Mouse (Mus musculus) megakaryocyte, embryonic 14.5 days (primary cell): ENCODE results near the gene Rhox12.

ENCODE experiments used
- FLI1 ChIP-seq: IDR thresholded peaks from 2 replicates; pipeline ENCODE4 v1.6.1; 2012; ENCODE audit warnings: low read length, inconsistent platforms, mixed read lengths
- GATA1 ChIP-seq: IDR thresholded peaks from 3 replicates; pipeline ENCODE4 v1.6.1; 2012; ENCODE audit warnings: mixed read lengths, low read length, inconsistent platforms, borderline replicate concordance

- TF ChIP-seq GATA1, result no peak
- no peak for TF ChIP-seq FLI1
Observed at GRCm38 (mm10) chrX:38120982-38121381, 10.3 kb upstream of the Rhox12 start, which contains the start of gene Rhox13.
